Mouse (Mus musculus): Measurements from ENCODE around the gene Fmnl3. TPM values are rescaled to one million over a fixed set of nuclear protein-coding genes. Genes with fewer than 3 reads are reported as not detected.

The Fmnl3 gene
- total RNA-seq, 2 experiments from 2014 or later = 32.3 to 35.7 TPM

Other genes starting within 250 kb of the Fmnl3 start
- 10 to 100 TPM; 21.4 to 22.4 TPM for gene Spats2, start 244.6 kb downstream of the Fmnl3 start, total RNA-seq (2021)
- under 1 TPM; 0.10 to 0.13 TPM for gene Kcnh3, start 145.6 kb downstream of the Fmnl3 start, total RNA-seq (2021)
- 10 to 100 TPM; 55.6 to 59.3 TPM for gene Mcrs1, start 118.5 kb downstream of the Fmnl3 start, total RNA-seq (2021)
- gene Prpf40b, start 75.4 kb downstream of the Fmnl3 start, total RNA-seq (2021) = 10 to 100 TPM; 32.6 to 34.5 TPM
- not detected for gene Fam186b, start 74.6 kb downstream of the Fmnl3 start, total RNA-seq (2021)
- 100 to 1,000 TPM; 205 to 215 TPM for gene Tmbim6, start 22.4 kb upstream of the Fmnl3 start, total RNA-seq (2021)
- gene Nckap5l, start 87.3 kb upstream of the Fmnl3 start, total RNA-seq (2021) = 10 to 100 TPM; 37.2 to 39.4 TPM
- gene Bcdin3d, start 104.2 kb upstream of the Fmnl3 start, total RNA-seq (2021) = 1 to 10 TPM; 7.2 to 7.4 TPM
- not detected for gene Faim2, start 157.7 kb upstream of the Fmnl3 start, total RNA-seq (2021)
- not detected for gene Aqp2, start 208.6 kb upstream of the Fmnl3 start, total RNA-seq (2021)
- not detected for gene Aqp5, start 220.3 kb upstream of the Fmnl3 start, total RNA-seq (2021)
- not detected for gene Aqp6, start 230.9 kb upstream of the Fmnl3 start, total RNA-seq (2021)